Mouse (Mus musculus) forebrain, postnatal 0 days (tissue): ENCODE measurements around the gene Hmx3. TPM values are rescaled to one million over a fixed set of nuclear protein-coding genes. Genes with fewer than 3 reads are reported as not detected.

Experiments used
- ATAC-seq: fragments of 200-750 bp; cut with Nextera tagmentation; 2 replicates; pipeline ENCODE4 v1.8.0; 2017; ENCODE audit warnings: mild to moderate bottlenecking, moderate library complexity
- DNase-seq: peaks from one replicate; pipeline ENCODE4 v3.0.0-alpha.2; 2015
- H3K27ac ChIP-seq: fragments of 300-500 bp; sonication (generic); 2 replicates; pipeline ENCODE4 v1.5.1; 2014; ENCODE audit warnings: low read depth, mild to moderate bottlenecking, antibody characterized with exemption, low read length, moderate library complexity, mixed read lengths
- H3K27me3 ChIP-seq: fragments of 300-500 bp; sonication (generic); 2 replicates; pipeline ENCODE4 v1.6.1; 2014; ENCODE audit warnings: mild to moderate bottlenecking, low read length, mixed read lengths; ENCODE audit not compliant: insufficient read depth
- H3K36me3 ChIP-seq: fragments of 300-500 bp; sonication (generic); 2 replicates; pipeline ENCODE4 v1.6.1; 2014; ENCODE audit warnings: mild to moderate bottlenecking, moderate library complexity; ENCODE audit not compliant: insufficient read depth
- H3K4me1 ChIP-seq: fragments of 300-500 bp; sonication (generic); 2 replicates; pipeline ENCODE4 v1.6.1; 2014; ENCODE audit warnings: antibody characterized with exemption; ENCODE audit not compliant: insufficient read depth
- H3K4me2 ChIP-seq: fragments of 300-500 bp; sonication (generic); 2 replicates; pipeline ENCODE4 v1.6.1; 2014; ENCODE audit warnings: low read depth, mild to moderate bottlenecking, moderate library complexity
- H3K4me3 ChIP-seq: fragments of 300-500 bp; sonication (generic); 2 replicates; pipeline ENCODE4 v1.5.1; 2014; ENCODE audit warnings: low read depth, low read length, mixed read lengths
- H3K9ac ChIP-seq: fragments of 300-500 bp; sonication (generic); 2 replicates; pipeline ENCODE4 v1.6.1; 2014; ENCODE audit warnings: mild to moderate bottlenecking
- H3K9me3 ChIP-seq: fragments of 300-500 bp; sonication (generic); 2 replicates; pipeline ENCODE4 v1.6.1; 2016; ENCODE audit warnings: low read length
- CTCF ChIP-seq: sonication (generic); IDR thresholded peaks from 2 replicates; pipeline ENCODE4 v1.5.1; 2016; ENCODE audit warnings: antibody characterized with exemption, control low read depth, low read depth
- WGBS: fragments of 180-500 bp; shearing (Covaris S2); extraction: QIAGEN DNeasy Blood & Tissue Kit; methylation state at CpG from one replicate; pipeline ENCODE4 v1.1.7; 2014; 5-methylcytosine and 5-hydroxymethylcytosine counted together
- polyA plus RNA-seq: library from polyadenylated mRNA; unstranded; fragments of >200 nt; fragmentation: Nextera tagmentation; extraction: Ambion mirVana; gene quantifications from 2 replicates; pipeline ENCODE4 v1.2.1, GENCODE M21; 2015
- total RNA-seq: library from RNA; depleted of rRNA; stranded (reverse); fragments of >200 nt; gene quantifications from 2 replicates; pipeline ENCODE4 v1.2.3, GENCODE M21; 2014; rRNA removed

Hmx3 gene
- total and polyA plus RNA-seq, 2 experiments from 2014 or later, result 0.62 to 1.6 TPM

DNA sequence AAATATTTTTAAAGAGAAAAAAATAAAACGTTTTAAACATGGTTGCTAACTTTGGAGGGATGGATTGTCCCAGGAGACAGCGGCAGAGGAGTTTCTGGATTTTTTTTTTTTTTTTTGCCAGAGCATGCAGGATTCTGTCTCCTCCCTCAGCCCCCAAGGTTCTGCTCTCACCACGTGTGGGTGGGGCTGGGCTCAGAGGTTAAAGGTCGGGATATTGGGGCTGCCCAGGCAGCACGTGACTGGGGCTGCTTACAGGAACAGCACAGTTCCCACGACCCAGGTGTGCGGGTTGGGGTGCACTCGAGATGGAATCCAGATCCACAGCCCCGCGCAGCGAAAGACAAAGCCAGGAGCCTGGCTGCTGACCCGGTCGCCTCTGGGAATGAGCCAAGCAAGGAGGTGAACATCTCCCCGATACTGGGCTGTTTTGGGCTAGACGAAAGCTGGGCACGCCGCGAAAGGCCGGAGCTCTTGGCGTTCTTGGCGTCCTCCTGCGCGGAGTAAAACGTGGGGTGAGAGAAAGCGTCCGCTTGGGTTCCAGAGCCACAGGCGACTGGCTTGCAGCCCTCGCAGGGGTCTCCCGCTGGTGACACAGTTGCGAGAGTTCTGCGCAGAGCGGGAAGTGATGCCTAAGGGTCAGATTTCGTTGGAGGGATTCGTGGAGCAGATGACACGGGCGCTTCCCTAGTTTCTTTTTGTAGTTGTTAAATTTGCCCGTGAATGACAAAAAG, 14.0 kb downstream of the Hmx3 start:
- TF ChIP-seq CTCF, result no peak
- no peaks in the 10 kb centered on the region for H3K9me3 ChIP-seq
- peak; percentile 68 for DNase-seq
- H3K27me3 ChIP-seq, result peaks cover 53% of the 10 kb centered on the region
- H3K4me1 ChIP-seq, result peaks cover 7% of the 10 kb centered on the region
- H3K4me2 ChIP-seq, result no peak overlapping the region
- no peak overlapping the region for H3K27ac ChIP-seq
- no peak overlapping the region for H3K9ac ChIP-seq
- WGBS, result 1% methylated on average over 37 of the region's 37 CpGs
- H3K36me3 ChIP-seq, result no peaks in the 10 kb centered on the region
- H3K4me3 ChIP-seq, result no peak overlapping the region
- ATAC-seq, result no peak

DNA sequence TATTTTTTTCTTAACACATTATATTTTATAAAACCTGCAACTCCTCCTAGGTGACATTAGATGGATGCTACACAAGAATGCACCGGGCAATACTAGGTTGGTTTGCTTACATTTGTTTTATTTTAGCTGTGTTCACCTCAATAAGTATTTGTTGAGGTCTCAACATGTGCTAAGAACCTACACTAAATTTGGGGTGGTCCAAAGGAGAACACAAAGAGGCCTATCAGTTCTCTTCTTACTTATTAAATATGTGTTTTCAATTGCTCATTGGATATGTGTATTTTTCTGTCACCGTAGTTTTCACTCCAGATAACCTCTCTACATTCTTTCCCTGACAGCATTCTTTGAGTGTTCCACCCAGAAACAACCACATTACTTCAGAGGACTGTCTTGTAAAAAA, 15.1 kb downstream of the Hmx3 start:
- Histone ChIP-seq H3K27ac (no peak overlapping the region), H3K9ac (no peak overlapping the region), H3K9me3 (no peaks in the 10 kb centered on the region), H3K27me3 (peaks cover 49% of the 10 kb centered on the region), H3K4me2 (no peak overlapping the region), H3K36me3 (peaks cover 6% of the 10 kb centered on the region; the same call in 1 of the 2 replicates), H3K4me1 (peaks cover 7% of the 10 kb centered on the region), H3K4me3 (no peak overlapping the region)
- ATAC-seq (no peak), DNase-seq (peak; percentile 24)
- WGBS, result 40% methylated on average over 2 of the region's 2 CpGs
- TF ChIP-seq CTCF, result no peak

DNA sequence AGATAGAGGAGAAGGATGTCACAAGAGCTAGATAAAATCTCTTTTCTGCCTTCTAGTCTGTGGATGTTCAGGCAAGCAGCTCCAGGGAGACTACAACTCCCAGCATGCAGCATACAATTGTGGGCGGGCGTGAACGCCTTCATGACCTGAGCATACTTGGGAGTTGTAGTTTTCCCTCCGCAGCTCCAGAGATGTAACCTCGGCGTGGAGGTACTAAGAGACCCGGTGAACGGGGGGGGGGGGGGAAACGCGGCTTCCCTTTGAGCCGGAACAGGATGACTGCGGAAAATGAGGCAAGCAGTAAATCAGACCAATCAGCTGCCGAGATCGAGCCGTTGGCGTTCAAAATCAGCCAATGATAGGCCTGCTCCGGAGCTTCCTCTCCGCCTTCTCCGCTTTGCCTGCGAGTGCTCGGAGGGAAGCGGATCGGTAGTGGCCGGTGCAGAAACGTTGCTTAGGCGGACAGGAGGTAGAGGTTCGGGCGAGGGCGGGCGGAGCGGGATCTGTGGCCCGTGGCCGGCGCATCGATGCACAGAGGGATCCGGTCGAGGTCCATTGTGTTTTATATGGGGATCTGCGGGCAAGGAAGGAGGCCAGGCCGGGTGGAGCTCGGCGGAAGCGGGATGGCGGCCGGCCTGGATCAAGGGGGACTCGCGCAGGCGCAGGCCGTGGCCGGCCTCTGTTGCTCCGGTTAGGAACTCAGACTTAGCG, 17.5 kb downstream of the Hmx3 start, which contains the start of gene Bub3:
Gene Bub3, plus strand, starts transcription at position 237 of the 711 bp plus-strand sequence.
- peak within 1 kb of the TSS; percentile 84 for H3K4me3 ChIP-seq
- H3K27ac ChIP-seq, result peak within 1 kb of the TSS; percentile 94
- H3K9me3 ChIP-seq, result no peaks in the 10 kb centered on the region
- H3K4me1 ChIP-seq, result peaks cover 7% of the 10 kb centered on the region
- H3K36me3 ChIP-seq, result peaks cover 15% of the 10 kb centered on the region; the same call in 1 of the 2 replicates
- H3K27me3 ChIP-seq, result peaks cover 29% of the 10 kb centered on the region
- DNase-seq (peak; percentile 97), ATAC-seq (peak; percentile 98)
- H3K4me2 ChIP-seq, result peak within 1 kb of the TSS; percentile 64
- WGBS, result 1% methylated on average over 45 of the region's 51 CpGs
- no peak for TF ChIP-seq CTCF
- H3K9ac ChIP-seq, result peak within 1 kb of the TSS; percentile 79

DNA sequence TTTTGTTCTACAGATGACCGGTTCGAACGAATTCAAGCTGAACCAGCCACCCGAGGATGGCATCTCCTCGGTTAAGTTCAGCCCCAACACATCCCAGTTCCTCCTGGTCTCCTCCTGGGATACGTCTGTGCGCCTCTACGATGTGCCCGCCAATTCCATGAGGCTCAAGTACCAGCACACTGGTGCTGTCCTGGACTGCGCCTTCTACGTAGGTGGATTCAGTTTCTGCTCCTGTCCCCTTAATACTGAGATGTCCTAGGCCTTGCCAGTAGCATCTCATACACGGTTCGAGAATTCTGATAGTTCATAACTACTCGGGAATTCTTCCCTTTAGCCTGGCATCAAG, 18.0 kb downstream of the Hmx3 start:
- H3K27me3 ChIP-seq, result peaks cover 29% of the 10 kb centered on the region
- H3K4me1 ChIP-seq, result peaks cover 7% of the 10 kb centered on the region
- ATAC-seq (peak; percentile 34), DNase-seq (no peak)
- no peaks in the 10 kb centered on the region for H3K9me3 ChIP-seq
- WGBS, result under 1% methylated on average over 14 of the region's 14 CpGs
- peak overlapping the region; percentile 94 for H3K27ac ChIP-seq
- peak overlapping the region; percentile 64 for H3K4me2 ChIP-seq
- H3K36me3 ChIP-seq, result peaks cover 17% of the 10 kb centered on the region; the same call in 1 of the 2 replicates
- TF ChIP-seq CTCF, result no peak
- H3K9ac ChIP-seq, result peak overlapping the region; percentile 79
- peak overlapping the region; percentile 84 for H3K4me3 ChIP-seq

DNA sequence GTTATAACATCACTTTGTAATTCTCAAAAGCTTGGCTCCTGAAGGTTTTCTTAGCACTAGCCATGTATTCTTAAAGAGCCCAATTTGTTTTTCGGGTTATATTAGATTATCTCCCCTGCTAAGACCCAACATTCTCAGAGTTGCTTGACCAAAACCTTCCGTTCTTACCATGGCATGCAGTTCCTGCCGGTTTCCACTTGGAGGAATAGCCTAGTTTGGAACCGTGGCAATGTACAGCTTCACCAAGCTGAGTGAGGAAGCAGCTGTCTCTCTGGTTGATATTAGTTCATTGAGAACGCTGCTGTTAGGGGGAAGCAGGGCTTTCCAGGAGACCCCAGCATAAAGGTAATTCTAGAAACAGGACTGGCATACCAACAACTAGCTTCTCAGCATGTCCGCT, 32.6 kb downstream of the Hmx3 start:
- Histone ChIP-seq H3K4me2 (no peak overlapping the region), H3K36me3 (peaks cover 27% of the 10 kb centered on the region; the same call in 1 of the 2 replicates), H3K9ac (no peak overlapping the region), H3K4me3 (no peak overlapping the region), H3K27ac (no peak overlapping the region), H3K9me3 (no peaks in the 10 kb centered on the region), H3K27me3 (no peaks in the 10 kb centered on the region), H3K4me1 (no peaks in the 10 kb centered on the region)
- ATAC-seq, result no peak
- no peak for DNase-seq
- peak; percentile 30 for TF ChIP-seq CTCF
- 83% methylated on average over 6 of the region's 6 CpGs for WGBS

DNA sequence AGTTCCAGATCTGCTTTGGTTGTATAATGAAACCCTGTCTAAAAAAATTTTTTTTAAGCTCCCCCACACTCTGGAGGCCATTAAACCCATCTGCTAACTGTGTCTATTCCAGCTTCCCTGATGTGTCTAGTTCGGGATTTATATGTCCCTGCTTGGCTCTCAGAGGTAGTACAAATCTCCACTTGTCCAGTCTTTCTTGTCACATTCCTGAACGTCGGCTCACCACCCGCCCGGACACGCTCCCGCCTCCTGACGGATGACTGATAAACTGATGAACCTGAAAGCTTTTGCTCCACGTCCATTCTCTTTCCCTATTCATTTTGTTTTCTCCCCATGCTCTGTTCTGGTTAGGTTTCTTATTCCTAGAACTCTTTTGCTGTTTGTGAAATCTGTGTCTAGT, 39.5 kb downstream of the Hmx3 start:
- H3K27ac ChIP-seq, result no peak overlapping the region
- H3K4me1 ChIP-seq, result no peaks in the 10 kb centered on the region
- no peak overlapping the region for H3K4me2 ChIP-seq
- DNase-seq (no peak), ATAC-seq (no peak)
- H3K36me3 ChIP-seq, result no peaks in the 10 kb centered on the region
- H3K9me3 ChIP-seq, result no peaks in the 10 kb centered on the region
- 83% methylated on average over 9 of the region's 9 CpGs for WGBS
- no peak overlapping the region for H3K9ac ChIP-seq
- TF ChIP-seq CTCF, result no peak
- 0 out of 2 replicates have a peak, but pooled peaks cover 4% of the 10 kb centered on the region for H3K27me3 ChIP-seq
- H3K4me3 ChIP-seq, result no peak overlapping the region

DNA sequence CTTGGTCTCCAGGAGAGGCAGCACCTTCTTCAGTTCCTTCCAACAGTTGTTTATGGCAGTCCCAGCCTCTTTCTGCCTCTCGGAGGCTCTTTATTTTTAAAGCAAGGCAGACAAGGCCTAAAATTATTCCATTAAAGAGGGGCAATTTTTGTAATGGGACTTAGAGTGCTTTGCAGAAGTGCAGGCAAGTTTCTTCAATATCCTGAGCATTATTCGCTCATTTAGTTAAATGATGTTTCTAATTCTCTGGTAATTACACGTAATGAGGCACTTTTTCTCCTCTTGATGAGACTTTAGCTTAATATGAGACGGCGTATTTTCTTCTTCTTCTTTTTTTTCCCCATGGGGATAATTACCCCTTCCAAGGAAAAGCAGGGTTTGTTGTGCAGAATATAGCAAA, 42.9 kb downstream of the Hmx3 start:
- 54% methylated on average over 5 of the region's 5 CpGs for WGBS
- H3K4me3 ChIP-seq, result no peak overlapping the region
- no peak for TF ChIP-seq CTCF
- no peaks in the 10 kb centered on the region for H3K4me1 ChIP-seq
- no peaks in the 10 kb centered on the region for H3K9me3 ChIP-seq
- no peak overlapping the region for H3K4me2 ChIP-seq
- H3K27me3 ChIP-seq, result 0 out of 2 replicates have a peak, but pooled peaks cover 4% of the 10 kb centered on the region
- DNase-seq (no peak), ATAC-seq (peak; percentile 38; the same call in 1 of the 2 replicates)
- no peak overlapping the region for H3K9ac ChIP-seq
- H3K27ac ChIP-seq, result no peak overlapping the region
- H3K36me3 ChIP-seq, result no peaks in the 10 kb centered on the region

Other genes starting within 250 kb of the Hmx3 start
- 0.76 TPM in 1 of 2 replicates, not detected in the other for gene Cuzd1, start 220.6 kb upstream of the Hmx3 start, total RNA-seq
- gene Cuzd1, start 220.6 kb upstream of the Hmx3 start, polyA plus RNA-seq, result 0.13 and 0.16 TPM in 2 replicates
- not detected in 2 replicates for gene Fam24b, start 213.4 kb upstream of the Hmx3 start, total RNA-seq
- gene Fam24b, start 213.4 kb upstream of the Hmx3 start, polyA plus RNA-seq, result not detected in 2 replicates
- not detected in 2 replicates for gene Fam24a, start 209.0 kb upstream of the Hmx3 start, total RNA-seq
- gene Fam24a, start 209.0 kb upstream of the Hmx3 start, polyA plus RNA-seq, result not detected in 2 replicates
- 7.6 and 21.7 TPM in 2 replicates for gene 2310057M21Rik, start 180.1 kb upstream of the Hmx3 start, total RNA-seq
- 16.2 and 22.3 TPM in 2 replicates for gene 2310057M21Rik, start 180.1 kb upstream of the Hmx3 start, polyA plus RNA-seq
- gene Pstk, start 171.7 kb upstream of the Hmx3 start, total RNA-seq, result 22.6 and 36.3 TPM in 2 replicates
- gene Pstk, start 171.7 kb upstream of the Hmx3 start, polyA plus RNA-seq, result 36.4 and 39.8 TPM in 2 replicates
- gene Ikzf5, start 132.3 kb upstream of the Hmx3 start, total RNA-seq, result 18.8 and 20.8 TPM in 2 replicates
- 10.0 and 10.5 TPM in 2 replicates for gene Ikzf5, start 132.3 kb upstream of the Hmx3 start, polyA plus RNA-seq
- gene Acadsb, start 132.3 kb upstream of the Hmx3 start, total RNA-seq, result 56.7 and 80.3 TPM in 2 replicates
- 51.6 and 73.3 TPM in 2 replicates for gene Acadsb, start 132.3 kb upstream of the Hmx3 start, polyA plus RNA-seq
- gene Hmx2, start 5.9 kb downstream of the Hmx3 start, total RNA-seq, result 1.1 and 1.3 TPM in 2 replicates
- gene Hmx2, start 5.9 kb downstream of the Hmx3 start, polyA plus RNA-seq, result 0.11 and 0.45 TPM in 2 replicates
- 92.5 and 95.3 TPM in 2 replicates for gene Bub3, start 17.4 kb downstream of the Hmx3 start, total RNA-seq
- 118 and 124 TPM in 2 replicates for gene Bub3, start 17.4 kb downstream of the Hmx3 start, polyA plus RNA-seq